Mouse (Mus musculus): ENCODE measurements around the gene Kctd7.

The Kctd7 gene

GRCm38 (mm10) chr5:130192356-130192944 lies 47.8 kb downstream of the Kctd7 start:
- no peak for DNase-seq (ENCODE audit: low read depth)

- no peak for DNase-seq (ENCODE audit: low read depth)
Observed at GRCm38 (mm10) chr5:130193760-130194159, 49.1 kb downstream of the Kctd7 start.

GRCm38 (mm10) chr5:130196307-130196706 lies 51.6 kb downstream of the Kctd7 start:
- DNase-seq (ENCODE audit: low read depth), result no peak

- no peak for DNase-seq (ENCODE audit: low read depth)
Observed at GRCm38 (mm10) chr5:130197454-130197853, 52.8 kb downstream of the Kctd7 start.

GRCm38 (mm10) chr5:130197981-130198380 lies 53.3 kb downstream of the Kctd7 start:
- no peak for DNase-seq (ENCODE audit: low read depth)

- no peak for DNase-seq (ENCODE audit: low read depth)
Observed at GRCm38 (mm10) chr5:130200233-130201029, 55.8 kb downstream of the Kctd7 start.

- no peak for DNase-seq (ENCODE audit: low read depth)
Observed at GRCm38 (mm10) chr5:130203948-130204347, 59.3 kb downstream of the Kctd7 start.

- DNase-seq (ENCODE audit: low read depth), result no peak
Observed at GRCm38 (mm10) chr5:130204560-130204959, 59.9 kb downstream of the Kctd7 start.

Data from c-Kit-positive CD71-positive TER-119-negative erythroid progenitor cells, embryonic 14.5 days (primary cell).